Mouse (Mus musculus) MN1 (cell line): ENCODE measurements around the gene Dytn.

Source experiments
- DNase-seq: peaks from one replicate; pipeline ENCODE4 v3.0.0-alpha.2; 2016; ENCODE audit warnings: low spot score

Dytn gene

DNA sequence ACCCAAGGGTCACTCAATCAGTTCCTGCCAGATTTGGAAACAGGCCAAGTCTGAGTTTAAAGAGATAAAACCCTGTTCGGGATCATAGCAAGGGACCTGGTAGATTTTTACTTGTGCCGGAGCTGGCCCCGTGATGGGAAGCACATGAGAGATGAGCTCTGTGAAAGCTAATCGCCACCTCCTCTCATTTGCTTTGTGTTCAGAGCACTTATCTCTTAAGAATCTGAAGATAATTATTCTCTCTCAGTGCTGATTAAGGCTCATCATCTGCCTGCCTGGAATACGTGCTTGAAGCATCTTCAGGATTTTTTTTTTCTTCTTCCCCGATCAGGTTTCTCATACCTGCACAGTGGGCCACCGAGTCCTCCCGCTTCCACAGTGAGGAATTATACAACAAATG is 107.6 kb downstream of the Dytn start:
- DNase-seq, result no peak

DNA sequence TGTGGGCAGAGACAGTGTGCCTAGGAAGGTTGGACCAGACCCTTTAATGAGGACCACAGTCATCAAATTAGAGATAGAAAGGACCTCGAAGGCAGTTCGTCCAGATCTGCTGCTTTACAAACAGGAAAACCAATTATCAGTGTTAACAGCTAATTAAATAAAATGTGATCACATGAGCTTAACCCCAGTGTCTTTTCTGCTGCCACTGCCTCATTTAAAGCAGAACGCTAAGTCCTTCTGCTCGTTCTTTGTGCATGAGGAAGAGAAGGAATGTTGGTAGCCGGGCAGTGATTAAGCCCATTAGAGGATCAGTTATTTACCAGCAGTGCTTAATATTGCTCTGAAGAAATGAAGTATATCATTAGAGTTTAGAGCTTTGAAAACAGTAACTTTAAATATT is 109.9 kb downstream of the Dytn start:
- DNase-seq, result peak; percentile 22

DNA sequence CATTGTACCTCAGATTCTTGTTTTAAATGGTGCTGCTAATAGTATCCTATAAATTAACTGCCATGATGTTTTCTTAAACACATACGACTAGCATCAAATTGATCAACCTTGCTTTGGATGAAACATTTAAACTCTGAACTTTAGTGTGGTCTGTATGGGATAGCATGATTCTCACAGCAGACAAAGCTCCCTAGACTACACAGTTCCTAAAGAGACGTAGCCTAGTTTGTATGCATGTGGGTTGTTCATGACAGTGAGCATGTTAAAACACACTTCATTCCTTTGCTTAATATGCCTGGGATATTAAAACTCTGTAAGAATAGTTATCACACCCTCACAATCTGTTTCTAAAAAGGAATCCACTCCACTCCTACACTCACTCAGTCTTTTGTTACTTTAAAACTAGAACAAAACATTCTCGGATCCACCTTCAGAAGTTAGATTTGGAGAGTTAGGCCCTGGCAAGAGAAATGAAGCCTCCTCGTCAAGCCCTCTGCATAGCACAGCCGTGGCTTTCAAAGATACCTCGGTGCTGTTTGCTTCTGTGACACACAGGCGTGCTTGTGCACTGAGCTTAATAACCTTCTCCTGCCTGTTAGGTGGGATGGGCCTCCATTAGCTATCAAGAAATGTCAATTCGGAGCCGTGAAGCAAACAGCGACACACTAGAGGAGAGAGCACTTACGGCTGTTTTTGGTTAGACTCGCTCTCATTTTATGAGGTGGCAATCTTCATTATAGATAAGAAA is 112.7 kb downstream of the Dytn start:
- DNase-seq, result no peak

DNA sequence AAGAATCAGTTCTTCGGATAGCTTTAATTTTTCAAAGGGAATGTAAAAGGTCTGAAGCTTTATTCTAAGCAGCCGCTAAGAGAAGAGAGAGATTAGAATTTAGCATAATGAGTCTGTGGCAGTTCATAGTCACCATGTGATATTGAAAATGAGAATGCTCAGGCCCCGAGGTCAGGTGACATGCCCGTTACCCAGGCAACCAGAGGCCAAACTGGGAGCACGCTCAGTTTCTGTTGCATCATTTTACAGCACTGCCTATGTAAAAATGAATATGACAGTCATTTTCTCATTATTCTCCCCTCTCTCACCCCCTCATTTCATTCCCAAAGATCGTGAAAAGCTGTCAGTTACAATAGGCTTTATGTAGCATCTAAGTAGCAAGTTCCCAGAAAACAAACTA is 113.3 kb downstream of the Dytn start:
- DNase-seq, result peak; percentile 55
